Comparison of ENCODE assay signal across 9 mouse cellular contexts in the genomic region with DNA sequence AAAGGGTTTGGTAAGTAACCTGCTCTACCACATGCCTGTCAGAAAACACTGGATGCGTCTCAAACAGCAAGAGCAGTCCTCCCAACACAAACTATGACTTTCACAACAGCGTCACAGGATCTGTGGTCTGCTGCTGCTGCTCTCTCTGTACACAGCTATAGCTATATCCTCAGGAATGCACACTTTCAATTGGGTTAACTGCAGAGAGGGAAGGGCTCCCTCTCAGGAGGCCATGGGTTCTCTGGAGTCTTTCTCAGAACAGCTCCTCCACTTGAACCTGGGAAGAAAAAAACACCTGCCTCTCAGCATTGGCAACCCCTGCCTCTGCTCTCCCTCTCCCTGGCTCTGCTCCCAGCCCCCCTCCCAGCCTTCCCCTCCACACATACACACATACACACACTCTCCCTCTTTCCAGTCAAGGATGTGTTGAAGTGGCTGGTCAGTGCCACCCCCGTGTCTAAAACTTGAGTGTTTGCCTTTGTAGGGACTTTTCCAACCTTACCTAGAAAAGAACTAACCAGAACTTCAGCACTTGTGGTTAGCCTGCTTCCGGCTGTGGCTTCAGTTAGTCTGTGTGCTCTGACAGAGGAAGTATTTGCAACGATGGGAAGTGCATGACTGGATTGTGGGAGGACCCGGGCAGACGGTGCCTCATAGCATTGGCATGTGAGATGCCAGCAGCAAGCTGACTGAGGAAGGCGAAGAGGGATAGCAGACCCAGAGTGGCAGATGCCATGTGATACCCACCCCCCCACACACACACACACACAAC.
A peak's percentile ranks its signal among the peaks of the same experiment; 100 is the strongest.
DNase-seq lines count a peak whose midpoint lies in the region; ATAC-seq and TF ChIP-seq lines count a peak whose summit lies in the region.
"Had no signal": no experiment of that assay in that cellular context is flagged by ENCODE, and none has a peak within 500 bp of the region (broad histone marks: within the 10 kb centered on the region; RNA-seq: fewer than 3 reads in every experiment).

No protein-coding gene starts in this region.

- no peaks in the 10 kb centered on the region for H3K27me3 ChIP-seq in liver, postnatal 0 days (ENCODE audit: insufficient read depth, low read length)
- H3K27me3 ChIP-seq in stomach, embryonic 15.5 days (replicated peaks), result no peaks in the 10 kb centered on the region
- H3K27me3 ChIP-seq: liver, embryonic 13.5 days had no signal

- no peak overlapping the region for H3K9ac ChIP-seq in liver, postnatal 0 days (replicated peaks)
- no peak overlapping the region for H3K9ac ChIP-seq in stomach, embryonic 15.5 days
- H3K9ac ChIP-seq: liver, embryonic 13.5 days had no signal

- ATAC-seq in liver, postnatal 0 days, result peak; percentile 60
- no peak for ATAC-seq in stomach, embryonic 15.5 days (ENCODE audit: insufficient read depth, low FRiP score, low read depth)
- ATAC-seq in erythroid progenitor cell, adult 5-6 weeks (replicated peaks; ENCODE audit: low FRiP score, poor library complexity, severe bottlenecking), result no peak

- intact Hi-C loops in left cerebral cortex, postnatal 14 days (cut with DNase I), result no loop called here

- no peak overlapping the region for H3K27ac ChIP-seq in layer of hippocampus, adult 2 months
- peak overlapping the region; percentile 37; the same call in 1 of the 2 replicates for H3K27ac ChIP-seq in liver, postnatal 0 days (ENCODE audit: low read depth)
- peak overlapping the region; percentile 16; the same call in 1 of the 2 replicates for H3K27ac ChIP-seq in stomach, embryonic 15.5 days
- H3K27ac ChIP-seq: liver, embryonic 13.5 days had no signal

- H3K9me3 ChIP-seq in liver, postnatal 0 days (ENCODE audit: low read length), result no peaks in the 10 kb centered on the region
- no peaks in the 10 kb centered on the region for H3K9me3 ChIP-seq in stomach, embryonic 15.5 days
- H3K9me3 ChIP-seq: liver, embryonic 13.5 days had no signal

- peak; percentile 47 to 65 for DNase-seq in layer of hippocampus, adult 2 months (ENCODE audit: low spot score in 2 of 2)
- no peak for DNase-seq in layer of hippocampus, adult 8-10 months (ENCODE audit: low spot score in 2 of 2)
- peak; percentile 92 for DNase-seq in heart, adult 11 months
- peak; percentile 59 for DNase-seq in liver, postnatal 0 days
- DNase-seq in right cerebral cortex, postnatal 4 days, result no peak
- no peak for DNase-seq in left cerebral cortex, postnatal 14 days (ENCODE audit: low spot score in 2 of 2)
- DNase-seq: liver, embryonic 13.5 days had no signal

- H3K4me3 ChIP-seq in layer of hippocampus, adult 2 months, result no peak overlapping the region
- no peak overlapping the region for H3K4me3 ChIP-seq in liver, postnatal 0 days (ENCODE audit: low read depth, low read length)
- H3K4me3 ChIP-seq in stomach, embryonic 15.5 days (replicated peaks), result no peak overlapping the region
- H3K4me3 ChIP-seq: liver, embryonic 13.5 days had no signal

- peaks cover 26% of the 10 kb centered on the region for H3K4me1 ChIP-seq in liver, postnatal 0 days (ENCODE audit: insufficient read depth)
- peaks cover 9% of the 10 kb centered on the region for H3K4me1 ChIP-seq in stomach, embryonic 15.5 days

- peak overlapping the region; percentile 38; the same call in 1 of the 2 replicates for H3K4me2 ChIP-seq in liver, postnatal 0 days (ENCODE audit: low read depth, low read length)
- H3K4me2 ChIP-seq in stomach, embryonic 15.5 days, result no peak overlapping the region
- H3K4me2 ChIP-seq: liver, embryonic 13.5 days had no signal

- WGBS in liver, postnatal 0 days (ENCODE audit: insufficient replicate concordance), result 32% methylated on average over 8 of the region's 8 CpGs
- WGBS in stomach, embryonic 15.5 days, result 63% methylated on average over 8 of the region's 8 CpGs

- no peaks in the 10 kb centered on the region for H3K36me3 ChIP-seq in liver, postnatal 0 days (replicated peaks; ENCODE audit: insufficient read depth, low read length)
- no peaks in the 10 kb centered on the region for H3K36me3 ChIP-seq in stomach, embryonic 15.5 days
- H3K36me3 ChIP-seq: liver, embryonic 13.5 days had no signal

- TF ChIP-seq CTCF in layer of hippocampus, adult 2 months (conservative IDR thresholded peaks at IDR 0.05), result no peak
- TF ChIP-seq CTCF in liver, postnatal 0 days (IDR thresholded peaks at IDR 0.05; ENCODE audit: low read depth), result no peak

- no peak for TF ChIP-seq EP300 in liver, postnatal 0 days (IDR thresholded peaks at IDR 0.05; ENCODE audit: low read depth)

Comparison
In these comparisons a context has a peak if more than half of its experiments do, and no peak if none do; other contexts are left out.
1. DNase-seq: peak in layer of hippocampus, adult 2 months (2 of 2), heart, adult 11 months (single experiment) and liver, postnatal 0 days (single experiment); none in layer of hippocampus, adult 8-10 months (0 of 2), right cerebral cortex, postnatal 4 days (single experiment) and left cerebral cortex, postnatal 14 days (0 of 2).